Mouse (Mus musculus) limb, embryonic 11.5 days (tissue): ENCODE data around the gene Lmna. TPM values are rescaled to one million over a fixed set of nuclear protein-coding genes. Genes with fewer than 3 reads are reported as not detected.

Experiments used
- ATAC-seq: fragments of 200-750 bp; cut with Nextera tagmentation; 2 replicates; pipeline ENCODE4 v1.8.0; 2017; ENCODE audit warnings: low read depth; ENCODE audit not compliant: insufficient number of reproducible peaks, low FRiP score, low TSS enrichment
- DNase-seq: peaks from one replicate; pipeline ENCODE4 v3.0.0-alpha.2; 2015; ENCODE audit warnings: low spot score
- H3K27ac ChIP-seq: fragments of 300-500 bp; sonication (generic); replicated peaks from 2 replicates; pipeline ENCODE4 v1.5.1; 2014; ENCODE audit warnings: low read depth, mild to moderate bottlenecking, low read length
- H3K27me3 ChIP-seq: fragments of 300-500 bp; sonication (generic); 2 replicates; pipeline ENCODE4 v1.6.1; 2014; ENCODE audit warnings: mild to moderate bottlenecking, low read length, mixed read lengths; ENCODE audit not compliant: control insufficient read depth, insufficient read depth
- H3K36me3 ChIP-seq: fragments of 300-500 bp; sonication (generic); 2 replicates; pipeline ENCODE4 v1.6.1; 2014; ENCODE audit warnings: mild to moderate bottlenecking, low read length, moderate library complexity, mixed read lengths; ENCODE audit not compliant: control insufficient read depth, insufficient read depth
- H3K4me1 ChIP-seq: fragments of 300-500 bp; sonication (generic); 2 replicates; pipeline ENCODE4 v1.6.1; 2014; ENCODE audit warnings: low read length, mixed read lengths; ENCODE audit not compliant: control insufficient read depth, insufficient read depth
- H3K4me2 ChIP-seq: fragments of 300-500 bp; sonication (generic); 2 replicates; pipeline ENCODE4 v1.6.1; 2014; ENCODE audit warnings: low read depth, mild to moderate bottlenecking, moderate library complexity; ENCODE audit not compliant: severe bottlenecking
- H3K4me3 ChIP-seq: fragments of 300-500 bp; sonication (generic); 2 replicates; pipeline ENCODE4 v1.5.1; 2014; ENCODE audit warnings: low read depth, low read length
- H3K9ac ChIP-seq: fragments of 300-500 bp; sonication (generic); 2 replicates; pipeline ENCODE4 v1.6.1; 2014; ENCODE audit warnings: mild to moderate bottlenecking, low read length
- H3K9me3 ChIP-seq: fragments of 300-500 bp; sonication (generic); 2 replicates; pipeline ENCODE4 v1.6.1; 2016; ENCODE audit warnings: low read length; ENCODE audit not compliant: control insufficient read depth
- WGBS: fragments of 180-500 bp; shearing (Covaris S2); extraction: QIAGEN DNeasy Blood & Tissue Kit; methylation state at CpG from one replicate; pipeline ENCODE4 v1.1.7; 2014; 5-methylcytosine and 5-hydroxymethylcytosine counted together
- polyA plus RNA-seq: library from polyadenylated mRNA; unstranded; fragments of >200 nt; fragmentation: Nextera tagmentation; extraction: Ambion mirVana; gene quantifications from 2 replicates; pipeline ENCODE4 v1.2.1, GENCODE M21; 2014

Lmna gene
- polyA plus RNA-seq, 1 experiment from 2014 or later, result 20.4 TPM

DNA sequence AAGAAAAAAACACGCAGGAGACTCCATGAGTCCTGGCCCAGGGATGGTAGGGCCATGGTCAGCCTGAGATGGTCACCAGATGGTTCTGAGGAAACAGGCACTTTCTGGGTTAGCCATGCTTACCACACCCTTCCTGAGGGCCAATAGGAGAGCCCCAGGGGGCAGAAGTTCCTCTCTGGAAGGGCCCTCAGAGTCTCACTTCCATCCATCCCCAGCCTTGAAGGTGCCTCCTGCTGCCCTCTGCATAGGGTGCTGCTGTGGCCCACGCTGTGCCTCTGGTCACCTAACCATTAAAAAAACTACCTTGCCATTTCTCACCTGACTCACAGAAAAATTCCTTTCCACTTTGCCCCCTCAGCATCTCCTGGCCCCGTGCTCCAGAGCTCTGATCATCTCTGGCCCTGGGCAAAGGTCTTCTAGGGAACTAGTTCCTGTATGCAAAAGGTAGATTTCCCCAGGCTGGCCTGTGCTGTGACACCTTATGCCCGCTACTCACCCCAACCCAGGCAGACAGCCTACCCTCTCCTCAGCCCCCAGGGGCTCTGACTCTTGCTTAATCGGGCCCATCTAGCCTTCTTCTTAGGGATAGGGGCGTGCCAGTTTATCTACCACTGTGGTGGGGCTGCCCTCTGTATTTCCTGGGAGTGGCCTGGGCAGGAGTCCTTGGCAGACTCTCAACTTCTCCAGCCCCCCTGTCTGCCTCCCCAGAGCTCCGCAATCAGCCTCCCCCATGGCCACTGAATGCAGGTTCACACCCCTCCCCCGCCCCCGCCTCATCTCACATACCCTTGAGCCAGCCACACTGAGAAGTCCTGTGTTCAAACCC, 54.8 kb downstream of the Lmna start:
- ATAC-seq (no peak), DNase-seq (no peak)
- Histone ChIP-seq H3K9me3 (no peaks in the 10 kb centered on the region), H3K27ac (no peak overlapping the region), H3K4me2 (no peak overlapping the region), H3K9ac (no peak overlapping the region), H3K4me1 (peaks cover 11% of the 10 kb centered on the region), H3K4me3 (no peak overlapping the region), H3K36me3 (no peaks in the 10 kb centered on the region), H3K27me3 (0 out of 2 replicates have a peak, but pooled peaks cover 2% of the 10 kb centered on the region)
- 54% methylated on average over 9 of the region's 9 CpGs for WGBS

DNA sequence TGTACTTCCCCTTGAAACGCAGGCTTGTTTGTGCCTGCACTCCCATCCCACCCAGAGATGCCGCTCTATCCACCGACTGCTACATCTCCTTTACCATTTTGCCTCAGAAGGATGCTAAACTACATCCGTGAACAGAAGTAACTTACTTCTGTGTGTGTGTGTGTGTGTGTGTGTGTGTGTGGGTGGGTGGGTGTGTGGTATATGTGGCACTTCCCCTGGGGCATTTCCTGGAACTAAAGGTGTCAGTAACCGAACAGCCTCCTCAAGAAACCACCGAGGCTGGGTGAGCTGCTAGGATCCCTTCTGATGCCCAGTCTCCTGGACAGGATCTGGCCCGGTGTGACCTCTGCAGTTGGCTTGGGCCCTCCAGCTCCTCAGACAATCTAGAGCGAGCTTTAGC, 55.8 kb downstream of the Lmna start:
- WGBS, result 81% methylated on average over 8 of the region's 8 CpGs
- no peaks in the 10 kb centered on the region for H3K36me3 ChIP-seq
- no peak overlapping the region for H3K4me2 ChIP-seq
- H3K4me3 ChIP-seq, result no peak overlapping the region
- no peak for DNase-seq
- no peak overlapping the region for H3K9ac ChIP-seq
- H3K4me1 ChIP-seq, result peaks cover 15% of the 10 kb centered on the region
- no peaks in the 10 kb centered on the region for H3K27me3 ChIP-seq
- H3K9me3 ChIP-seq, result no peaks in the 10 kb centered on the region
- H3K27ac ChIP-seq, result no peak overlapping the region
- no peak for ATAC-seq

DNA sequence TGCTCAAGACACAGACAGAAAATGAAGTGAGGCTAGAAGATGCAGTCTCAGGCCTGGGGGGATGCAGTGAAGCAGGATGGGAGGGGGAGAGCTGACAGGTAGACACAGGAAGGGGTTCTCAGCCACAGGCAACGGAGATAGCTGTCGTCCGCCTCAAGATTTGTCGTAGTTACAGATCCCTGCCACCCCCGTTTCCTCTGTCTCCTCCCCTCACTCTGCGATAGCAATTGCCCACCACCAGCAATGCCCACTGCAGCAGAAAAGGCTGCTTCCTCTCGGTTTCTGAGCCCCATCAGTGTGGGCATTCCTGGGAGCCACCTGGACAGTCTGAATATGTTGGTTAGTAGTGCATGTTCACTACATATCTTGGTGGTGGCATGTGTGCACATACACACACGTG, 56.4 kb downstream of the Lmna start:
- DNase-seq (no peak), ATAC-seq (no peak)
- no peak overlapping the region for H3K9ac ChIP-seq
- no peaks in the 10 kb centered on the region for H3K27me3 ChIP-seq
- no peak overlapping the region for H3K27ac ChIP-seq
- no peaks in the 10 kb centered on the region for H3K9me3 ChIP-seq
- 59% methylated on average over 8 of the region's 8 CpGs for WGBS
- H3K4me1 ChIP-seq, result peaks cover 14% of the 10 kb centered on the region
- H3K4me3 ChIP-seq, result no peak overlapping the region
- no peak overlapping the region for H3K4me2 ChIP-seq
- no peaks in the 10 kb centered on the region for H3K36me3 ChIP-seq

DNA sequence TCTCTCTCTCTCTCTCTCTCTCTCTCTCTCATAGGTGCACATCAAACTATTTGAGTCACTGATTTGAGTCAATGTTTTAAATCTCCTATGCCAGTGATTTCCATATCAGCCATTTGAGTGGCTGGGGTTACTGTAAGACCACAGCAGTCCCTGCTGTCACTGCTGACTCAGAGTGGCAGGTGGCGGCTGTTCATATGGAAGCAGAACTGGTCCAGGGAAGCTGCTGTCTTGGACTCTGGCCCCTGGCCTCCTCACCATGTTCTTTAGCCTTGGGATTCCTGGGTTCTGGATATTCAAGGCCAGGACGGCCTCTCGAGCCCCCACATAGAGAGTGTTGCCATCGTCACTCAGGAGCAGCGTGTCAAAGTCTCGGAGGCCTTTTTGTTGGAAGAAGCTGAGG, 57.0 kb downstream of the Lmna start:
- Histone ChIP-seq H3K4me3 (no peak overlapping the region), H3K4me2 (no peak overlapping the region), H3K36me3 (no peaks in the 10 kb centered on the region), H3K4me1 (peaks cover 10% of the 10 kb centered on the region; the same call in 1 of the 2 replicates), H3K27ac (no peak overlapping the region), H3K9ac (no peak overlapping the region), H3K27me3 (no peaks in the 10 kb centered on the region), H3K9me3 (no peaks in the 10 kb centered on the region)
- DNase-seq (no peak), ATAC-seq (no peak)
- 73% methylated on average over 6 of the region's 6 CpGs for WGBS

DNA sequence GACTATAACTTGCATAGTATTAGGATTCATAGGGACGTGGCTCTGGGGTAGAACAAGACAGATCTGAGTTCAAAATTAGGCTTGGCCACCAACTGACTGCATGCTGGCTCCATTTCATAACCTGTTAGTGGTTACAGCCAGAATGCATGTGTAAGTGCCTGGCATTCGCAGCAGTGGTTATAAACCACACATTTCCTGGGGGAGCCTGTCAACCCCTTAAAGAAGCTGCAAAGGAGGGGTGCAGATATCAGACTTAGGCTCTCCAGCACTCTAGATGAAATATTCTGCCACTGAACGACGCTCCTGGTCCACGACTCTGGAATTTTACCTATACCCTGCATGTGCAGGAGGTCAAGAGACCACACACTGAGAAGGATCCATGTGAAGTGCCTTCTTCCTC, 57.5 kb downstream of the Lmna start:
- no peak overlapping the region for H3K4me3 ChIP-seq
- H3K9me3 ChIP-seq, result no peaks in the 10 kb centered on the region
- peaks cover 10% of the 10 kb centered on the region; the same call in 1 of the 2 replicates for H3K4me1 ChIP-seq
- no peaks in the 10 kb centered on the region for H3K27me3 ChIP-seq
- H3K27ac ChIP-seq, result no peak overlapping the region
- DNase-seq, result no peak
- no peak overlapping the region for H3K4me2 ChIP-seq
- no peak overlapping the region for H3K9ac ChIP-seq
- no peak for ATAC-seq
- 74% methylated on average over 5 of the region's 5 CpGs for WGBS
- H3K36me3 ChIP-seq, result no peaks in the 10 kb centered on the region

DNA sequence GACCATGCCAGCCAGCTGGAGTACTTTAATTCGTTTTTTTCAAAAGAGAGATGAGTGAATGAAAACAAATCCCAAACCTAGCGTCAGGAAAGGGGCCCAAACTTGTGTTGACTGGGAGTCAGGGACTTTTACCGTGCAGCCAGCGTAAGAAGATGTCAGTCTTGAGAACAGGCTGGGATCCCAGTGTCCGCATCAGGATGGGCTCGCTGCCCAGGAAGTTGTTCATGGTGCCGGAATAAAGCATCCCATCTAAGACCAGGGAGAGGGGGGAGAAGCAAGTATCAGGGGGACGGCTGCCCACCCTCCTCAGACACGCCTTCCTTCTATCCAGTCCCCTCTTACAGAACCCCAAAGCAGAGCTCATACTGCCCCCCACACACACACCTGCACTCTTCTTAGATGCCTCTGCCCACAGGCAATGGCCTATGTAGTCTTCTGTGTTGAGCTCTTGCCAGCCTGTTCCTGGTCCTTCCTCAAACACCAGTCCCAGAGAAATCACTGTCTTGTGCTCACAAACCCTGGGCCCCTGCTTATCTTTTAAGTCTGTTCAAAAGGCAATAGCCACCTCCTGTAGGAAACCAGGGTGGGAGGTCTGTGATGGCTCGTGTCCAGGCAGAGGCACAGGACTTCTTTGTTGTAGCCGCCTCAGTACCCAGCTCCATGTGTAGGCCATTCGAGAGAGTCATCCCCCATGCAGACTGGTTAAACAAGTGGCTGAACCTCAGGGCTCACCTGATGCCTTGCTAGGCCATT, 59.2 kb downstream of the Lmna start:
- ATAC-seq, result no peak
- Histone ChIP-seq H3K36me3 (no peaks in the 10 kb centered on the region), H3K9me3 (no peaks in the 10 kb centered on the region), H3K27ac (no peak overlapping the region), H3K9ac (no peak overlapping the region), H3K4me3 (no peak overlapping the region), H3K4me1 (peaks cover 10% of the 10 kb centered on the region; the same call in 1 of the 2 replicates), H3K27me3 (no peaks in the 10 kb centered on the region), H3K4me2 (no peak overlapping the region)
- 81% methylated on average over 12 of the region's 12 CpGs for WGBS
- no peak for DNase-seq

DNA sequence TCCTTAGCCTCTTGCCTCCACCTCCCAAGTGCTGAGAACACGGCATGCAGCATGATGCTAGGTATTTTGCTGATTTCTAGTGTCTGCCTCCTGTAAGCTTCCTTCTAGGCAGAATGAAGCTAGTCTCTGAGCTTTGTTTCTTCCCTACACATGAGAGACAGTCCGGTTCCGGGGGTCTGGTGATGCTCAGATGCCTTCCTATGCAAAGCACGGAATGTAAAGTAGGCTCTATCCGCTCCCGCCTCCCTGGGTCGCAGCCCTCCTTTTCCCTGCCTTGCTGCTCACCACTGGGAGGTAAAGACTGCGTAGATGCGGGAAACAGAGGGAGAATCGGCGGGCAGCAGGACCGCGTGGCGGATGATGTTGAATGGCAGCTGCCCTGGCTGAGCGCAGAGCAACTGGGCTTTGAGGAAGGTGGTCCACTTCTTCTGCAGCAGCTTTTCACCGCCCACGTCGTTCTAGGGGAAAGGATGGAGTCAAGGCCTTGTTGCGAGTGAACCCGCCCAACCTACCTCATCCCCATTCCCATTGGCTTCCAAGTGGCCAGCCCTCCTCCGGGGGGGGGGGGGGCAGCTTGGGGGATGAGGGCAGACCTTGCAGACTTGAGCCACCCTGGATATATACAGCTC, 60.2 kb downstream of the Lmna start:
- 5% methylated on average over 21 of the region's 21 CpGs for WGBS
- no peaks in the 10 kb centered on the region for H3K36me3 ChIP-seq
- H3K27ac ChIP-seq, result no peak overlapping the region
- no peaks in the 10 kb centered on the region for H3K9me3 ChIP-seq
- H3K4me2 ChIP-seq, result peak overlapping the region; percentile 53
- no peaks in the 10 kb centered on the region for H3K27me3 ChIP-seq
- DNase-seq (peak; percentile 79), ATAC-seq (peak; percentile 80; the same call in 1 of the 2 replicates)
- peak overlapping the region; percentile 30 for H3K4me3 ChIP-seq
- H3K4me1 ChIP-seq, result peaks cover 7% of the 10 kb centered on the region; the same call in 1 of the 2 replicates
- H3K9ac ChIP-seq, result peak overlapping the region; percentile 67

DNA sequence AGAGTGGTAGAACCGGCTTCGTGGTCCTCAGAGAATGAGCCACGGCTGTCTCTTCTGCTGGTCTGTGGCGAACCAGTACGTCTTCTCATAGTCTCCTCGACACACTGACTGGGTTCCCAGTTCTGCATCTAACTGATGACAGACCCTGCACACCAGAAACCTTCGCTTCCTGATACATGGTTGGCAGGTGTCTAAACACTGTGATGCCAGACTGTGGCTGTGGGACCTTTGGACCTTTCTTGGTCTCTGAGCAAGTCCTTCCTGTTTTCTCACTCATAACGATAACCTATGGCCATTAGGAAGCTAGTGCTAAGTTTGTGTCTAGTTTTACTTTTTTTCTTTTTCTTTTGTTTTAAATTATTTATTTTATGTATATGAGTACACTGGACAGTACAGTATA, 61.3 kb downstream of the Lmna start:
- Histone ChIP-seq H3K4me3 (no peak overlapping the region), H3K27ac (no peak overlapping the region), H3K27me3 (no peaks in the 10 kb centered on the region), H3K9ac (no peak overlapping the region), H3K36me3 (no peaks in the 10 kb centered on the region), H3K4me2 (no peak overlapping the region), H3K9me3 (no peaks in the 10 kb centered on the region), H3K4me1 (peaks cover 7% of the 10 kb centered on the region; the same call in 1 of the 2 replicates)
- ATAC-seq (no peak), DNase-seq (no peak)
- 90% methylated on average over 8 of the region's 8 CpGs for WGBS
